Mouse (Mus musculus) lung, adult 2 months (tissue): Measurements from ENCODE around the gene Vip.

Experiments
- CTCF ChIP-seq: fragments of 200-500 bp; IDR thresholded peaks from 2 replicates; pipeline ENCODE4 v1.5.1; 2011; ENCODE audit warnings: mild to moderate bottlenecking, low read length, control low read depth; ENCODE audit not compliant: insufficient read depth
- POLR2A ChIP-seq: fragments of 200-500 bp; IDR thresholded peaks from 2 replicates; pipeline ENCODE4 v1.6.1; 2011; ENCODE audit warnings: low read depth, mild to moderate bottlenecking, control low read depth, low read length, borderline replicate concordance; ENCODE audit errors: extremely low read depth

GRCm38 (mm10) chr10:5639112-5639511 is at the start of gene Vip:
- no peak for TF ChIP-seq CTCF
- no peak for TF ChIP-seq POLR2A
